Mouse (Mus musculus) c-Kit-positive CD71-positive TER-119-negative erythroid progenitor cells, embryonic 14.5 days (primary cell): ENCODE measurements around the gene Nvl.

Source experiments
- DNase-seq: peaks from one replicate; pipeline ENCODE4 v3.0.0-alpha.2; 2013; ENCODE audit warnings: low read depth

Nvl gene

DNA sequence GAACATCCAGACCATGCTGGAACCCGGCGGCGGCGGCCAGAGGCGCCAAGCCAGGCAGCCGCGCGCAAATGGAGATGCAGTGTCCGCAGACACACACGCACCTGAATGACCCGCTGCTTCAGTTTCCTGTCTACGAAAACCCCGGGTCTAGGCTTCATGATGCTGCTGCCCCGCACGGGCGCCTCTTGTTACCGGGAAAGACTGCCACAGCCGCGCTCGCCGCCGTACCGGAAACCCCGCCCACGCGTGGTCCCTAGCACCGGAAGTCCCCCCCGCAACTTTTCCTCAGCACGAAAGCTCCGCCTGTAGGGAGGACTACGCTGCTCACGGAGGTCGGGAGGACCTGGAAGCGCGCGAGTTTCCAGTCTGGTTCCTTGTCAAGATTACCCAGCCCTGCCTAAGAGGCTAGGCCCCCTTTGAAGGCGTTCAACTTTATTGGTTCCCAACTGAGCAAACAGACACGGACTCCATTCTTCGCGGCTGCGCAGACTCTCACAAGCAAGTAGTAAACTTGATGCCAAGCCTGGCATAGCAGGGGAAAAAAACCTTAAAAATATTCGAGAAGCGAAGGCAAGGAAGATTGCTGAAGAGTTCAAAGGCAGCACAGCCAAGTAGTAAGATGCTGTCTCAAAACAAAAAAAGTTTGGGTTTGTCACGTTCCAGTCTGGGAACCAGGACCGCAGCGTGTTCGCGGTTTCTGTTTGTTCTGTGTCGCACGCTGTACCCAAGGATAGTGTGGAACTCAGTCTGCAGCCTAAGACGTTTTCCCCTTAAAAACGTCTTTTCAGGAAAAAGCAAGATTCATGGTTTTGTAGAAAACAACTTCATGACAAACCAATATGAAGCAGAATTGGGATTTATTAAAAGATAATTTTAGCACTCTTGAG, at the start of gene Nvl, which contains the start of gene Cnih4:
Gene Nvl (minus strand): TSS at position 255 of the 887 bp plus-strand sequence.
Gene Cnih4 (plus strand): TSS at position 744 of the 887 bp plus-strand sequence.
- DNase-seq: peak; percentile 90

DNA sequence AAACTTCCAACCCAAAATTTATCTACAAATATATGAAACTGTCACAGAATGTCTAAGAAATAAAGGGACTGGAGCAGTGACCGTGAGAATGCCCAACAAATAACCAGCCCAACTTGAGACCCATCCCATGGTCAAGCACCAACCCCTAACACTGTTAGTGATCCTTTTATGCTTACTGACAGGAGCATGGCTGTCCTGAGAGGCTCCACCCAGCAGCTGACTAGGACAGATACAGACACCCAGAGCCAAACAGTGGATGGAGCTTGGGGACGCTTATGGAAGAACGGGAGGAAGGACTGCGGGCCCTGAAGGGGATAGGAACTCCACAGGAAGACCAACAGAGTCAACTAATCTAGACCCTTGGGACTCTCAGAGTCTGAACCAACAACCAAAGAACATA, 44.9 kb upstream of the Nvl start:
- DNase-seq: no peak

DNA sequence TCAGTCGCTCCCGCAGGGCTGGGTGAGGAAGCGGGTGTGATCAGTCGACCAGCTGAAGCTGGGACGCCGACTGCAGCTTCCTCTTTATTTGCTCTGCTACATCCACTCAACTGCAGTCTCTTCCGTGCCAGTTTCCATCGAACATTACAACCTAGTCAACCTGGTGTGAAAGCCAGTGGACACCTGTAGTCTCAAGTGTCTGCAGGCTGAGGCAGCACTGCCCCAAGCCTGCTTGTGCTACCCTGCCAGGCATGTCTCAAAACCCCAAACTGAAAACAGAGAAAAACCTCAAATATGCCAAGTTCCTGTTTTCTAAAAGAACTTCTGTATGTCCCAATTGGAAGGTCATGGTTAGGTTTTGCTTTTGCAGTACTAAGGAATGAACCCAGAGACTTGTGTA, 26.2 kb upstream of the Nvl start:
- no peak for DNase-seq

DNA sequence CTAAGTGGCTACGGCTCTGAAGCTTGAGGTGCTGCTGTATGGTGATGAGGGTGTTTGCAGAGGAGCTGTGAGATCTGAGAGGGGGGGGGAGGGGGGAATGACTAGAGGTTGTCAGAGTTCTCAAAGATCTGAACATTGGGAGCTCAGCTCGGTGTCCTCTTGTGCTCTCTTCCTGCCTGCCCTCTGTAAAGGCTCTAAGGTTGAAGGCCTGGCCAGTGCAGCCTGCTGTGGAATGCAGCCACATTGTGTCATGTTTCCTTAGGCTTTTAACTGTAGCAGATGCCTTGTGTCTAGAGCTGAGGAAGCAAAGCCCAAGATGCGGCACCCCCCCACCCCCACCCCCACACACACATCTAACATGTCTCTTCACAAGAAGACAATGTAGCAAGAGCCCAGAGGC, 24.4 kb upstream of the Nvl start:
- no peak for DNase-seq

DNA sequence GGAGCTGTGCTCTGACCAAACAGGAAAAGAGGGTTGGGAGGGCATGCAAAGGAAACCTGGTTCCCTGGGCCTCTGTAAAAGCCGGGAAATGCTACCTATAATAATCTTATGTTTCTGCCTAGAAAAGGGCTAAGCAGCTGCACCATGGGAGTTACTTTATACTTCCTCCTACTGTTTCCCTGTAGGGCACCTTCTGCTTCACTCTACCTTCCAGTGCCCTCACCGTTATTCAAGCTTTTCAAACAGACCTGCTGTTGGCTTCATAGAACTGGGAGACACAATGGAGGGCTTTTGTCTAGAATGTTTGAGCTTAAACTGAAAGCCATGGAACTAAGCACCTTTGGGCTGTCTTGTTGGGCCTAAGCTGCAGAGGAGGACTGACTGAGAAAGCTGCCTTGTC, 23.8 kb upstream of the Nvl start:
- no peak for DNase-seq

DNA sequence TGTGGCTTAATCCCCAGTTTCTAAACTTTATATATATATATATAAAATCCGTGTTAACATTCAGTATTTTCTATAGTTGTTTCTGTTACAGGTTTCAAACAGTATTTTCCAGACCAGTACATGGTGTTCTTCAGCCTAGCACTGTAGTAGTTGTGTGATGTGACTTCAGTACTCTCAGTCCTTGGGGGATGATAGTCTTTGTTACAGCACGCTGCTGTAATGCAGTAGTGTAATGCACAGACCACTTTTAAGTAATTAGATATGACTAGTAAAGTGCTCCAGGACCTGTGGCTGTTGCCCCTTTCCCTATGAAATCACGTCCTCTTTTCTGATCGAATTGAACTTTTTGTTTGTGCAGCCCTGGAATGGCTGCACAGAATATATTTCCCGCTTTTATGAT, 7.5 kb upstream of the Nvl start:
- no peak for DNase-seq

DNA sequence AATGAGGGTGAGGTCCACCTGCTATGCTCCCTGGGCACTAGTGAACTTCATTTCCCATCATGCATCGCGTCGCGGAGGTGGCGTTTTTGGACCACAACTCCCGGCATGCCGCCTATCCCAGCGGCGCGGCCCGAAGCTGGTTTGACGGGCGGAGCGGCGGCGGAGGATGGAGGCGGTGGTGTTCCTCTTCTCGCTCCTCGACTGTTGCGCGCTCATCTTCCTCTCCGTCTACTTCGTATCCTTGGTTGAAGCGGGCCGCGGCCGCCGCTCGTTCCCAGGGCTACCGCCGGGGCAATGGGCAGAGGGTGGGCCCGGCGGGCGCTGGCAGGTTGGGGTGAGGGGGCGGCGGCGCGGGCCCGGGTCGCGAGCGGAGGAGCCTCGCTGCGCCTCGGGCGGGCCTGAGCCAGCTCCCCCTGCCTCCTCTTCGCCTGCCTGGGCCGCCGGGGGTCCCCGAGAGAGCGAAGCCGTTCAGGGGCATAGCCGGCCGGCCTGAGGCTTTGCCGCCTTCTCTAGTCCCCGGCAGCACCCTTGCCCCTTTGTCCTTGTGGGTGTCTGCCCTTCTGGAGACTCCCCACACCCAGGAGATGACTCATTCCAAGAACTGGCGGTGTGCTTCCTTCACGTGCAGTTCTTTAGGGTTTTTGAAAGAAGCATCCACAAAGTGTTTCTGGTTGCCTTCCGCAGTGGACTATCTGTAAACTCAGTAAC, 7.0 kb upstream of the Nvl start:
- DNase-seq: peak; percentile 95

DNA sequence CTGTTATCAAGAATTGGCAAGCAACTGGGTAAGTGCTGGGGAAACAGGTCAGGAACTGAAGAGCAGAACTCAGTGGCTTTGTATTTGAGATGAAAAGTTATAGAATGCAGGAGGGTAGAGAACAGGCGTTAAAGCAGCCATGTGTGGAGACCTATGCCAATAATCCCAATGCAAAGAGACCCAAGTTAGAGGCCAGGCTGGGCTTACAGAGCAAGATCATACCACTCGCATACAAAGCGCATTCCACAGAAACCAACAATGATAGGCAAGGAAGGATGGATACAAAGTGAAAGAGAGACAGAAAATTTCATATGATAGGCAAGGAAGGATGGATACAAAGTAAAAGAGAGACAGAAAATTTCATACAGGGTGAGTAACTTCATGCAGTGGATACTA, 6.4 kb upstream of the Nvl start:
- no peak for DNase-seq

DNA sequence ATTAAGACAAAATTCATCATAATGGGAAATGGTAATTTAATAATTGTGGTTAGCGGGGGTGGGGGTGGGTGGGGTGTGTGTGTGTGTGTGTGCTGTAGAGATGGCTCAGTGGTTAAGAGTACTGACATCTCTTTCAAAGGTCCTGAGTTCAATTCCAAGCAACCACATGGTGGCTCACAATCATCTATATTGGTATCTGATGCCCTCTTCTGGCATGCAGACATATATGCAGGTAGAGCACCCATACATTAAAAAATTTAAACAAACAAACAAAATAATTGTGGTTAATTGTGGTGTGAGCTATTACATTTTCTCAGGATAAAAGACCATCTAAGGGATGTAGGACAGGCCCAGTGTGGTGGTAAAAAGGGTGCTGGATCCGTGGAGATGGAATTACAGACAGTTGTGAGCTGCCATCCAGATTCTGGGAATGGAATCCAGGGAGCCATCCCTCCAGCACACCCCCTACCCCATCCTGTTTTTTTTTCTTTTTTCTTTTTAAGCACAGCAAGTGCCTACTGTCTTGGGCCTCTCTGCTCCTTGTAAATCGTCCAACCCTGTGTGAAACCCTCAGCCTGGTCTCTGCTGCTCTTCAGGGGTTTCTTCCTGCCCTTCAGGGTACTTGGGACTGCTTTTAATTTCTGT, 5.5 kb upstream of the Nvl start:
- no peak for DNase-seq

DNA sequence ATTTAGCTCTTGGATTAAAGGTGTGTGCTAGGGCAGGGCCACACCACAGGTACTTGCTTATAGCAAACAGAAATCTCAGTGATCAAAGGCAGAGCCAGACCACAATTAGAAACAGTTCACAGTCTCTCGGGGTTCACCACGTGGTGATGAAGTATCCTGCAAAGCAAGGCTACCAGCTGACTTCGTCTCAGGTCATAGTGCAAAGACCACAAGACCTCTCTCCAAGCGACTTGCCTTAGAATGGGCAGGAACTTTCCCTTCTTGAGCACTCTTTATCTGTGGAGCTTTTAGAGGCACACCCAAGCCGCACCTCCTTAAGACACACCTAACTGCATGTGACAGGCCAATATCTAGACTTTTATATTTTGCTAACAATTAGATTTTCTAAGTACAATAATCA, 4.5 kb upstream of the Nvl start:
- DNase-seq: peak; percentile 57

DNA sequence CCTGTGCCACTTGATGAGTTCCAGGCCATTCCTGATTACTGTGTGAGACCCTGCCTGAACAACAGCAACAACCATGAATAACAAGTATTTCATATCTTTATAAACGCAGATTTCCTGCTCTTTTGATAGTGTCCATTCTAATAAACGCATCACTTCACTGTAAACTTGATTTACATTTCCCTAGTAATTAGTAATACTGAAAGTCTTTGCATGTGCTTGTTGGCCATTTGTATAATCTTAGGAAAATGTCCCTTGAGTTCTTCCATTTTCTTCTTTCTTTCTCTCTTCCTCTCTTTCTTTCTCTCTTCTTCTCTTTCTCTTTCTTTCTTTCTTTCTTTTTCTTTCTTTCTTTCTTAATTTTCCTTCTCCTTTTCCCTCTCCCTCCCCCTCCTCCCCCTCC, 2.2 kb upstream of the Nvl start:
- no peak for DNase-seq

DNA sequence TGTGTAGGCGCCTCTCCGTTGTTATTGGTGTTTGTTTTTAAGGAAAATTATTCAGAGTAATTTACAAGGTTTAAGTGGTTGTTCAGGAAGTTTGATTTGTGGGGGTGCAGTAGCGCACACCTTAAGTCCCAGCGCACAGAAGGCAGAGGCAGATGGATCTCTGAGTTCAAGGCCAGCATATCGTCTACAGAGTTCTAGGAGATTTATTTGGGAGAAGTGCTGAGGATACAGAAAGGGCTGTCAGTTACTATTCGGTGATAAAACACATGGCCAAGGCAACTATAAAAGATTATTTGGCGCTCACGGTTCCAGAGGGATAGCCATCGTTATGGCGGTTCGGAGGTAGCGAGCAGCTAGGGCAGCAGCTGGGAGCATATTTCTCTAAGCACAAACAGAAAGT, 962 bp upstream of the Nvl start:
- DNase-seq: no peak

DNA sequence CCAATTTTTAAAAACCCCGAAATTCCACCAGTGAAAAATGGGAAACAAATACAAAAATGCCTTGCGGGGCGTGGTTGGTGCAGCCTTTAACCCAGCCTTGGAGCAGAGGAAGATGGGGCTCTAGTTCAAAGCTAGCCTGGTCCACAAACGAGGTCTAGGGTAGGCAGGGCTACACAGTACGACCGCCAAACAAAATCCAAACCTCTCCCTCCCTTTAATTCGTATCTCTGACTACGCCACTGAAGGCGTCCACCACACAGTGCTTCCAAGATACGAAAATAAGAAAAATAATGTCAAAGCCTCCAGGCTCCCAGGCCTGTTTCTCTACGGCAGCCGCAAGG, 425 bp downstream of the Nvl start:
- DNase-seq: peak; percentile 56

DNA sequence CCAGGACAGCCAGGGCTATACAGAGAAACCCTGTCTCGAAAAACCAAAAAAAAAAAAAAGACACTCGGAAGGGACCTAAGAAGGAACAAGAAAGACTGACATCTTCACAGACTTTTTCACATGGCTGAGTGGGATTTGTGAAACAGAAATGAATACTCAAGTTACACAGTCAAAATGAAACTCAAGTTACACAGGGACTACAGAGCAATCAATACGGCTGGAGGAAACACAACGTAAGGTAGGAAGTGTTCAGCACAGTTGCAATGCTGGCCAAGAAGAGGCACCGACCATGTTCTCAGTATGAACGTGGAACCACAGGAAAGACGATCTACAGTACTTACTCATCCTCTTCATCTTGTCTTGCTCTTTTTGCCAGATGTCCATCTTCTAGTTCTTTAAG, 5.3 kb downstream of the Nvl start:
- DNase-seq: no peak

DNA sequence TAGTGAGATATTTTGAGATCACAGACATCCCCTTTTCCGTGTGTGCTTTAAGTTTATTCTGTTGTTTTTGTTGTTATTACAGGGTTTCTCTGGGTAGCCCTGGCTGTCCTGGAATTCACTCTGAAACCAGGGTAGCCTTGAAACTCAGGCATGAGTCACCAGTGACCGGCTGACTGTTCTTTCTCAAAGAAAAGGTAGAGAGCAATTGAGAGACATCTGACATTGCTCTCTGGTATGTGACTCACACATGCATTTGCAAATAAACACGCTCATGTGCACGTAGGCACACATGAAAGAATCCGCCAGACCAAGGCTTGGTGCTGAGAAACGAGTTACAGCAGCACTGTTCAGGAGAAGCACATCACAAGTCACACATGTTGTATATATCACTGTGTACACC, 12.1 kb downstream of the Nvl start:
- no peak for DNase-seq

DNA sequence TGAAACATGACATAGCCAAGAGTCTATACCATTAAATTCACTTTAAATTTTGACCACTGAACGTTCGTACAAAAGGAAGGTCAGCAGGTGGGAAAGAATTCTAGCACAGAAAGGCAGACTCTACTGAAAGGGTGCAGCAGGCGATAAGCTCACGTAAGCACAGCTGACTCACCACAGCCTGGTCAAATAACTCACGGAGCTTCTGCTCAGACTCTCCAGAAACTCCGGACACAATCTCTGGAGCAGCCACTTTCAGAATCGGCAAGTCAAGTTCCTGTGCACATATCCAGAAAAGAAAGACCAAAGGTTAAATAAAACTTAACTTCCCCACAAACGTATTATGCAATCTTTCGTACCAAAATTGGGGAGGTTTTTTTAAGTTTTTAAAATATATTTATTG, 17.2 kb downstream of the Nvl start:
- no peak for DNase-seq

DNA sequence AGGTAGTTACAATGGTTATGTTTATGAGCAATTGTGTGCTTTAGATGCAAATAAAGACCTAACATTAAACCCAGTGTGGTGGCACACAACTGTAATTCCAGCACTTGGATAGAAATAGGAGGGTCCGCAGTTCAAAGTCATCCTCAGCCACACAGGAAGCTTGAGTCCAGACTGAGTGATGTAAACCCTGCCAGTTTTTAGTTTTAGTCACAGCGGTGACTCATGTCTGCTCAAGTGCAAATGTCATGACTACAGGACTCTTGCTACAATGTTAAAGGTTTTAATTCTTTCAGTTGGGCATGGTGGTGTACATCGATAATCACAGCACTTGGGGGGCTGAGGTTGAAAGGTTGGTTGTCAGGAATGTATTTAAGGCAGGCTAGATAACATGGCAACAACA, 18.1 kb downstream of the Nvl start:
- no peak for DNase-seq

DNA sequence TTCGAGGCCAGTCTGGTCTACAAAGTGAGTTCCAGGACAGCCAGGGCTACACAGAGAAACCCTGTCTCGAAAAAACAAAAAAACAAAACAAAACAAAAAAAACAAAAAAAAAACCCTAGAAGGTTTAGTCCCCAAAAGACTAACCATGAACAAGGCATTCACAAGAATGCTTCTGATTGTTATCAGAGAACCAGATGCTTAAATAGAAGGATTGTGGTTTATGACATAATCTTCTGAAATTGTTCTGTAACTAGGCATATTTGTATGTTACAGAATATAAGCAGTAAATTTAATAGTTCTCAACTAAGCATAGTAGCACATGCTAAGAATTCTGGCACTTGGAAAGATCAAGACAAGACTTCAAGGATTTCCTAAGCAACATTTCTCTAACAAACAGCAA, 19.9 kb downstream of the Nvl start:
- no peak for DNase-seq

DNA sequence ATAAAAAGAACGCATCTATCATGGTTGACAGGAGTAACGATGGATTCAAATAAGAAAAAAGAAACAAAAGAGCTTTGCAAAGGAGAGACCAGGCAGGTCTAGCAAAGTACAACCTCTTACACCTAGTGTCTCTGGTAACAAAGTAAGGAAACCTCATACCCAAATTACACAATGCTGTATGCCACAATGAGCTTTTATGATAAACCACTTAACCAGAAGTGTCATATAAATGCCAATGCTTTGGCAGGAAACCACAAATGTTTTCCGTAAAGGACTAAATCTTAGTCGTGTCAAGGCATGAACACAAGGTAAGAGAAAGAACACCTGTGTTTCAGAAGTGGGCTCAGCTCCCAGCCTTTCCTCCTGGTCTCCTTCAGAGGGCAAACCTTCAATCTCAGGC, 26.9 kb downstream of the Nvl start:
- DNase-seq: no peak

DNA sequence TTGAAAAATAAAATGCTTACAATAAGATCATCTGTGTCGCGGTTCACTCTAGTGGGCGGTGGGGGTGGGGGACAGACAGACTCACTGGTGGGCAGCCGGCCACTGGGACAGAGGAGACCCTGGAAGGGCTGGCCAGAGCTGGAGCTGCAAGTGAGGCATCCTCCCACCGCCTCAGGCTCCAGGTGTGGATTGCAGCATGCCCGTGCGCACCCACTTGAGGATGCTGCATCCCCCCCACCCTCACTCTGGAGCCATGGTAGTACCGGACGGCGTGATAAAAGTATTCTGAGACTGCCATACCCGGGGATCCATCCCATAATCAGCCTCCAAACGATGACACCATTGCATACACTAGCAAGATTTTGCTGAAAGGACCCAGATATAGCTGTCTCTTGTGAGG, 54.0 kb downstream of the Nvl start:
- DNase-seq: no peak

DNA sequence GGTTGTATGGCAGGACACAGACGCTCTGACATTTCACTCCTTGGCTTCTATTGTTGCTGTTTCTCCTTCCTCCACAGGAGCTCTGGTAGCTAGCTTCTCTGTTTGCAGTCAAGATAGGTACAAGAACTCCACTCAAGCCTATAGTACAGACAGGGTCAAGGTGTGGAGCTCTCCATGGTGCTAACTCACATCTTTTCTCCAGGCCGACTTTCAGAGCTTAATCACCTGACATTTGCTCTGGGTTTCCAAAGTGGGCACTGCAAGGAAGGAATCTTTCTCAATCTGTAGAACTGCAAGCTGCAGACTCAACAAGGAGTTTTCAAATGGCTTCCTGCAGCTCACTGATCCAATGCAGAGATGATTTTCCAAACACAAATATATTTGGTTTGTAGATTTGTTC, 60.0 kb downstream of the Nvl start:
- DNase-seq: peak; percentile 37

DNA sequence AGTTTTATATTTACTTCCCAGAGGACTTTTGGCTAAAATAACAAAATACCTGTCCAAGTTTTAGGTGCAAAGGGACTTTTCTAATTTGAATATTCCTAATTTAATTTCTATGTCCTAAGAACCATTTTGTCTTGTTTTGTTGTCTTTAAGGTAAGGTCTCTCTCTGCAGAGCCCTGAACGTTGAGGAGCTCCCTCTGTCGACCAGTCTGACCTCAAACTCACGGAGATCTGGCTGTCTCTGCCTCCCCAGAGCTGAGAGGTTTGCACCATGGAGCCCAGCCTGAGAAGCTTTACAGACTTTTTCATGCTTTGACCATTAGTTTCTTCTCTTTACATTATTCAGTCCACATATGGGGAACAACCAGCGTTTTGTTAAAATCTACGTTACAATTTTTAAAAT, 70.9 kb downstream of the Nvl start:
- no peak for DNase-seq

DNA sequence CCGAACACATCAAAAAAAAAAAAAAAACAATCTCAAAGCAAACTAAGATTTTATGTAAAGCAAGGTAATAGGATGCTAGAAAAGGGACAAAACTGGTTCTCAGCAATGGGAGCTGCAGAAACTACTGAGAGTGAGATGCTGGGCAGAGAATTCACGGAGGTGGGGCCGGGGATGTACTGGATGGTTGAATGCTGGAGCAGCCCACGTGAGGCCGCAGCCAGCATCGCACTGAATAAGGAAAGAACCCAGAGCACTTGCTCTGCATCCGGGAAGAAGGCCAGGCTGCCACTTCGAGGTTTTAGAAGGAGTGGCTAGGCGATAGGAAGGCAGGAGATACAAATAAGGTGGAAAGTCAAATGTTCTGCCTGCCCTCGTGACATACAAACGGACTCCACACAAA, 74.3 kb downstream of the Nvl start:
- no peak for DNase-seq
